Mouse (Mus musculus) c-Kit-positive CD71-positive TER-119-positive erythroid progenitor cells, embryonic 14.5 days (primary cell): ENCODE measurements around the gene Sema6d.

Source experiments
- DNase-seq: peaks from one replicate; pipeline ENCODE4 v3.0.0-alpha.2; 2013; ENCODE audit warnings: low spot score

The Sema6d gene

DNA sequence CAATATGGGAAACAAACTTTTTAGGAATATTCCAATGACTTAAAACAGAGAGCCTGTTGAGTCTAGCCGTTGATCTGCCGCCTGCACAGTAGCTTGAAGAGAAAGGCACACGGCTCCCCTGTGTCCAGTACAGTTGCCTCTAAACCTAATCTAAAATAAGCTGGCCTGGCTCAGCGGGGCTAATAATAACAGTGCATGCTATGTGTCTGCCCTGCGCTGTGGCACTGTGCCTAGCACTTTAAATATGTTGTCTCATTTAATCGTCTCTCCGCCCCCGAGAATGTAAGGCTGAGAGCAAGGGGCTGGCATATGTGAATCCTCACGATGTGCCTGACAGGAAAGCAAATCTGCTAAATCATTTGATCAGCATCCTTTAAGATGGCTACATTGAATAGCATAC lies 527.7 kb downstream of the Sema6d start:
- no peak for DNase-seq

DNA sequence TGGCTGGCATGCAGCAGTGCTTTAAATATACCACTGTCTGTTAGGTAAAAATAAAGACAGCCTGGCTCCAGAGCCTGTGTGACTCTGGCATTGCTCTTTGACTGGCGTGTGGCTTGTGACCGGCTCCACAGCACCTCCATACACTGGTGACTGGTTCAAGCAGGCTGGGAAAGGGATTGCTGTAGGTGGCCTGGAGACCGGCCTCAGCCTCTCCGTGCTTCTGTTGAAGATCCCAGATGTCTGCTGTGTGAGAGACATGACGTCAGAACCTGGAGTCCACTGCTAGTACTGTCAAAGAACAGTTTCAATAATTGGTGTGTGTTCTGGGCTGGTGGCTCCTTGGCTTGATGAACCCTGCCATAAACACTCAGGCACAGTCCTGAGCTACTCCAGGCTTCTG lies 528.3 kb downstream of the Sema6d start:
- no peak for DNase-seq

DNA sequence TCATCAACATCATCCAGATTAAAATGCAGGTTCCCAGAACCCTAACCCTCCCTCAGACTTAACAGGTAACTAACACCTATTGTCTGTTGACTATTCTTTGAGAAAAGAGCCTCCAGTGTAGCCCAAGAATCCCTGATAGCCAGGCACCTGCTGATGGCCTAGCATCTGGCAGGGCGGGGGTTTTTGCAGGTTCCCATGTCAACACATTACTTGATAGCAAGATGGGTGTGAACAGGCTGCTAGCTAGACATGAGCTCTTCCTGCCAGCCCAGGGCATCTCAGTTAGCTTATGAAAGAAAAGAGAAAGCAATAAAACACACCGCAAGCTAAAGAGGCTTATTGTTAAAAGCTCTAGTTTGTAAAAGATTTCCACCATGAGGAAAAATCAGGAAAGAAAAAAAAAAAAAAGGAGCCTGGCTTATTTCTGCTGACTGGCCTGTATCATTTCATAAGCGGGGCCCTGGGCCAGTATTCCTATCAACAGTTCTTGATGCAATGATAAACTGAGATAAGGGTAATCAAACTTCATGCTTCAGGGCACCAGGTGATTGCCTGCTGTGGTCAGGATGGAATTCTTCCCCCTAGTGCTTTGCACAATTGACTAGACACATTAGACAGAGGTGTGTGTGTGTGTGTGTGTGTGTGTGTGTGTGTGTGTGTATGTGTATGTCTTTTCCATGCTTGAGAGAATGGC lies 528.9 kb downstream of the Sema6d start:
- DNase-seq, result no peak

- DNase-seq, result no peak
Observed at GRCm38 (mm10) chr2:124620470-124620869, 530.7 kb downstream of the Sema6d start.

DNA sequence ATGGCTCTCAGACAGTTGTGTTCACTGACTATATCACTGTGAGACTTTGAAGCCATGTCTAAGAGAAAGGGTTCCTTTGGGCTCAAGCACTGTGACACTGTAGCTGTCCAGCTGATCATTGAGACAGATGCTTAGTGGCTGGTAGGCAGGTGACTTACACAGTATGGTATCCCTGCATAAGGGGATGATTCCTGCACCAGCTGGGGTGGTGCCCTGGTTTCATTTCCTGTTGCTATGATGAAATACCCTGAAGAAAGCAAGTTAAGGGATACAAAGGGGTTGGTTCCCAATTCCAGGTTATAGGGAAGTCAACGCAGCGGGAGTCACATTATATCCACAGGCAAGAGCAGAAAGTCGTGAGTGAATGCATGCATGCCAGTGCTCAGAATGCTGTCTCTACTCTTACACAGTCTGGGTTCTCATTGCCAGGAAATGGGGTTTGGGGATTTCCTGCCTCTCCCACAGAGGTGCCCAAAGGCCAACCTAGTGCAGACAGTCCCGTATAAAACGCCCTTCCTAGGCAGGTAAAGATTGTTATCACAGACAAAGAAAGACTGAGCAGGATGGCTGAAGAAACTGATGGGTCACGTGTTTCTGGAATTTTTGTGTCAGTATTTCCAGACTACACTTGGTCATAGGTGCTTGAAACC lies 532.3 kb downstream of the Sema6d start:
- DNase-seq, result no peak

- no peak for DNase-seq
Observed at GRCm38 (mm10) chr2:124624247-124624929, 534.6 kb downstream of the Sema6d start.

DNA sequence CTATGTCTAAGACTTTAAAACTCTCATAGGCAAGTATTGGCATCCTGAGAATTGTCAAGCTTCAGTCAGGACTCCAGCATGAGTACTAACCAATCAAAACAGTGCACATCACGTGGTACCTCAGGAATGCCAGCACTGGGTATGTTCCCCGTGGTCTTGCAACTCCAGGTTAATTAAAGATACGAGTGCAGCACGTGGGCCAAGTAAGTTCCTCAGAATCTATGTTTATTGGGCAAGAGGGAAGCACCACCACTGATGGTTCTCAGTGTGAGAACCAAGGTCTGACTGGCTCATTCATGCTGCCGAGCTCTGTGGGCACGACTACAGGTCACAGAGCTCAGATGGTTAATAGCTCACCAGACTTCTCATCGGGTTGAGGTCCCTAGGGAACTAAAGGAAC lies 536.7 kb downstream of the Sema6d start:
- no peak for DNase-seq

GRCm38 (mm10) chr2:124627664-124628063 lies 537.9 kb downstream of the Sema6d start:
- no peak for DNase-seq

GRCm38 (mm10) chr2:124628701-124629100 lies 538.9 kb downstream of the Sema6d start:
- no peak for DNase-seq

DNA sequence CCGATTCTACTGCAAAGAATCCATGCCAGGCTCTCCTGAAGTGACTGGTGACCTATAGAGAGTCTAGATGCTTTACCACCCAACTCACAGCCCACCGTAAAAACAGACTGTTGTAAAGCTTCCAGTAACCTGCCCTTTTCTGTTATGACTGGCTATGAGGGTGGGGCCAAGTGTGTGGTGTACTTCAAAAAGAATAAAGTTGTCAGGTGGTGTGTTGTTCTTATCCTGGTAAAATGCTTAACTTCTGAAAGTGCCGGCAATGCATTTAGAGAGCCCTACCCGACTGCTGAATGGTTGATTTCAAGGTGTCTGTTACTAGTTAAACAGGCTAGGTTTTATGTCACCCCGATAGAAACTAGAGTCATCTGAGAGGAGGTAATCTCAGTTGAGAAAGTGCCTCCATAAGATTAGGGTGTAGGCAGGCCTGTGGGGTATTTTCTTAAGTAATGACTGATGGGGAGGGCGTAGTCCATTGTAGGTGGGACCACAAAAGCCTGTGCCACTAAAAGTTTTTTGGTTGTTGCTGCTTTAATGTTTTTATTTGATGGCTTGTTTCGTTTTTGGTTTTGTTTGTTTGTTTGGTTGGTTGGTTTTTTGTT lies 544.7 kb downstream of the Sema6d start:
- DNase-seq, result no peak

DNA sequence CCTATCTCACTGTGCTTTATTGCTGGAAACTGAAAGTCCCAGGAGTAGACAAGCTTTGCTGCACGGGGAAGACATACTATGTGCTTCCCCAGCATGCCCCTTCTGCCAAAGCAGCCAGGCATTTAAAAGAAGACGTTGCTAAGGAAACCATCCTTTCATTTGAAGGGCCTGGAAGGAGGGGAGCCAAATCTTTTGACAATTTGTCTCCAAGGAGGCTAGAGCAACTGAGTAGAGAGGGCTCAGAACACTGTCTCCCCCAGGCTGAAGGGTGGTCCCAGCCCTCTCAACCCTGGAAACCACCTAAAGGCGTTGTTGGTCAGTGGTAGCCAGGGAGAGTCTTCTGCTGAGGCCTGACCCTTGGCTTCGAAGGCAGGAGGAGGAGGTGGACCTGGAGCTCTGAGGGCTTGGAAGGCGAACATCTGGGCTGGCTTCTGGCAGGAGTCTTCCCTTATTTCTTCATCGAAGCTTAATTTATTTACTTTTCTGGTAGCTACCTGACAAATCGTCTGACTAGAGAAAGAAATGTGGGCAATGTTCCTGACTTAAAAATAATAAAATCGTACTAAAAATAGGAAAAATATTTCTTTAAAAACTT lies 545.6 kb downstream of the Sema6d start:
- no peak for DNase-seq

GRCm38 (mm10) chr2:124637080-124637479 lies 547.3 kb downstream of the Sema6d start:
- DNase-seq, result no peak

GRCm38 (mm10) chr2:124639221-124639963 lies 549.6 kb downstream of the Sema6d start:
- no peak for DNase-seq

DNA sequence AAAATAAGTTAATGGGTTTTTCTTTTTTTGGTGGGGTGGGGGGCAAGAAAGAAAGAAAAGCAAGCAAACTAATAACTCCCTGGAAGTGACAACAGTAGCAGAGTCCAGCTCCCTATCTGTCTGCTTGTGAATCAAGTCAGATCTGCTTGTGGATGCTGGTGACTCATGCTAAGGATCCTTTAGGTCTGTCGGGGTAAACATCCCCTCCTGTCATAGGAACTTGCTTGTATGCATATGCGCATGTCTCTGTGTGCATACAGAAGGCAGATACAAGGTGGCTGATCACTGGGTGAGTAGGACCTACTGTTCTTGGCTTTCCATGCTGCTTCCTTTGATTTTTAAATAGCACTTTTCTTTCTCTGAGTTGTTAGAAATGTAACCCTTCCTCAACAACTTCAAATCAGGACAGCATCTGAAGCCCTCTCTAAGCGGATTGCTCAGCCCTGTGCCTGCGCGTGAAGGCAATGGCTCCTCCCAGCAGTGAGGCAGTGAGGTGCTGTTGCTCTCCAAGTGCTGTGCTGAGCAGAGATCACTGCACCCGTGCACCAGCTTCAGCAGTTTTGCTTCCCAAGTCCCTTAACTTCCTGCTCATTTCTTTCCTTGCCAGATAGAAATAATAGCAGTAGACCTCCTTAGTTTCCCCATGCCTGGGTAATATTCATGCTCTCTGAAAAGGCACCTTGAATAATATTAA lies 550.9 kb downstream of the Sema6d start:
- no peak for DNase-seq

DNA sequence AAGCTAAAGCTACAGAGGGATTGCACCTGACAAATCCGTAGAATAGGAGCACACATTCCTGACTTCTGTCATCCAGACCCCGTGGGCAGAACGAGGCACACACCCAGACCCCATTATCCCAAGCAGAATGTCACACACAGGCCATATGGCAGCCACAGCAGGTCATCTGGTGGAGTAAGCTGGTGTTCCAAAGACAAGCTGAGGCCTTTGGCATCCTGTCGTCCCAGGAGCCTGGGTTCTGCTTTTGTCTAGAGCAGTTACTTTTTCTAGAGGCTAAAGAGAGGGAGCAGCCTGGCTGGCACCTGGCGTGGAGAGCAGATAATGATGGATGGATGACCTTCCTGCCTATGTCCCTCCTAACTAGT lies 551.4 kb downstream of the Sema6d start:
- DNase-seq, result no peak

- DNase-seq, result no peak
Observed at GRCm38 (mm10) chr2:124642131-124642530, 552.4 kb downstream of the Sema6d start.

GRCm38 (mm10) chr2:124650609-124651008 lies 560.8 kb downstream of the Sema6d start:
- DNase-seq, result no peak

GRCm38 (mm10) chr2:124651146-124651545 lies 561.4 kb downstream of the Sema6d start:
- DNase-seq, result no peak

- DNase-seq, result no peak
Observed at GRCm38 (mm10) chr2:124653161-124653560, 563.4 kb downstream of the Sema6d start.

- DNase-seq, result no peak
Observed at GRCm38 (mm10) chr2:124657358-124657757, 567.6 kb downstream of the Sema6d start.

DNA sequence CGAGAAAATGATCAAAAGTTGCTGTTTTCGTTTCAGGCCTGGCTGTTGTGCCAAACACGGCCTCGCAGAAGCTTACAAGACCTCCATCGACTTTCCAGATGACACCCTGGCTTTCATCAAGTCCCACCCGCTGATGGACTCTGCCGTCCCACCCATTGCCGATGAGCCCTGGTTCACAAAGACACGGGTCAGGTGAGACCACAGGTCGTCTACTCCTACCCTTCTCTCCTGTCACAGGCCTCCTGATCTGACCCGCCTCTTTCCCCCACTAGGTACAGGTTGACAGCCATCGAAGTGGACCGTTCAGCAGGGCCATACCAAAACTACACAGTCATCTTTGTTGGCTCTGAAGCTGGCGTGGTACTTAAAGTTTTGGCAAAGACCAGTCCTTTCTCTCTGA lies 568.6 kb downstream of the Sema6d start:
- no peak for DNase-seq
